ENCODE assay signal across 14 mouse cellular contexts in the genomic region with DNA sequence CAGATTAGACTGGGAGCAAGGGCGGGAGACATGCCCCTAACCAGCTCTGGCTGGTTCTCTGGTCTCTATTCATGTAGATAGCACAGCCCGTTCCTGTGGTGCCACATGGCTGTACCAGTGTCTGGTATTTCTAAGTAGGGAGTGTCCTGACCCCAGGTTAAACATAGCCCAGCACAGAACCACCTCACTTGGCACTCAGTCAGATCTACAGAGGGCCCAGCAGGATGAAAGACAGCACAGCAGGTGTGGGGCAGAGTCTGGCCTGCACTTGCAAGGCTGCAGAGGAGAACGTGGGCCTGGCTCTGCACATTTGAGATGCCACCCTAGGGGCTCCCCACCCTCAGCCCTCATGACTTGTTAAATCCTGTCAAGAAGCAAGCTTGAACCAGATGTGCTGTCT. TPM values are rescaled to one million over a fixed set of nuclear protein-coding genes. Genes with fewer than 3 reads are reported as not detected.
DNase-seq lines count a peak whose midpoint lies in the region; ATAC-seq lines count a peak whose summit lies in the region.
"Had no signal": no experiment of that assay in that cellular context is flagged by ENCODE, and none has a peak within 500 bp of the region (broad histone marks: within the 10 kb centered on the region; RNA-seq: fewer than 3 reads in every experiment).

No protein-coding gene starts in this region.

- H3K4me3 ChIP-seq in kidney, embryonic 15.5 days (replicated peaks): no peak overlapping the region
- no peak overlapping the region for H3K4me3 ChIP-seq in embryonic facial prominence, embryonic 14.5 days (ENCODE audit: low read depth, low read length)
- H3K4me3 ChIP-seq: hindbrain, embryonic 10.5 days; stomach, embryonic 15.5 days had no signal

- no peaks in the 10 kb centered on the region for H3K27me3 ChIP-seq in kidney, embryonic 15.5 days
- H3K27me3 ChIP-seq in embryonic facial prominence, embryonic 14.5 days (replicated peaks; ENCODE audit: control insufficient read depth, insufficient read depth, low read length): no peaks in the 10 kb centered on the region
- H3K27me3 ChIP-seq: stomach, embryonic 15.5 days had no signal

- no peak for ATAC-seq in kidney, embryonic 15.5 days (replicated peaks; ENCODE audit: low FRiP score)
- no peak for ATAC-seq in embryonic facial prominence, embryonic 14.5 days (ENCODE audit: low read depth)

- peaks cover 46% of the 10 kb centered on the region for H3K4me1 ChIP-seq in kidney, embryonic 15.5 days
- H3K4me1 ChIP-seq in embryonic facial prominence, embryonic 14.5 days (ENCODE audit: control insufficient read depth, insufficient read depth, low read length): peaks cover 4% of the 10 kb centered on the region; the same call in 1 of the 2 replicates

- DNase-seq in cerebellum, adult 11-12 months: peak; percentile 55
- DNase-seq in cerebellum, postnatal 10 days: no peak
- peak; percentile 38 to 75 for DNase-seq in kidney, postnatal 25 days
- peak; percentile 61 for DNase-seq in embryonic facial prominence, embryonic 14.5 days (ENCODE audit: low spot score)
- DNase-seq in heart, postnatal 14 days: peak; percentile 48 to 61
- no peak for DNase-seq in ovary, postnatal 10 days (ENCODE audit: low spot score)
- no peak for DNase-seq in testis, postnatal 10 days (ENCODE audit: low spot score)
- DNase-seq: adrenal gland, postnatal 36 days; cerebellum, adult 9-10 months had no signal

- no peaks in the 10 kb centered on the region for H3K9me3 ChIP-seq in kidney, embryonic 15.5 days (replicated peaks)
- H3K9me3 ChIP-seq in embryonic facial prominence, embryonic 14.5 days (ENCODE audit: control insufficient read depth, low read length): no peaks in the 10 kb centered on the region
- H3K9me3 ChIP-seq: hindbrain, embryonic 10.5 days; stomach, embryonic 15.5 days had no signal

- no peak overlapping the region for H3K9ac ChIP-seq in kidney, embryonic 15.5 days
- no peak overlapping the region; the same call in 1 of the 2 replicates for H3K9ac ChIP-seq in embryonic facial prominence, embryonic 14.5 days (ENCODE audit: low read depth, low read length)
- H3K9ac ChIP-seq: stomach, embryonic 15.5 days had no signal

- no peak overlapping the region for H3K4me2 ChIP-seq in kidney, embryonic 15.5 days
- no peak overlapping the region for H3K4me2 ChIP-seq in embryonic facial prominence, embryonic 14.5 days (ENCODE audit: low read depth, low read length)
- H3K4me2 ChIP-seq: stomach, embryonic 15.5 days had no signal

- WGBS in kidney, embryonic 15.5 days: 75% methylated on average over 3 of the region's 3 CpGs
- 66% methylated on average over 3 of the region's 3 CpGs for WGBS in embryonic facial prominence, embryonic 14.5 days

- intact Hi-C loops in heart, postnatal 14 days (cut with DNase I): no loop called here

- peaks cover 54% of the 10 kb centered on the region for H3K36me3 ChIP-seq in kidney, embryonic 15.5 days
- peaks cover 49% of the 10 kb centered on the region for H3K36me3 ChIP-seq in embryonic facial prominence, embryonic 14.5 days (ENCODE audit: control insufficient read depth, insufficient read depth, low read length)

- H3K27ac ChIP-seq in kidney, embryonic 15.5 days: no peak overlapping the region
- 0 out of 2 replicates have a peak overlapping the region, but pooled peaks have one; percentile 1 for H3K27ac ChIP-seq in embryonic facial prominence, embryonic 14.5 days (replicated peaks; ENCODE audit: low read depth, low read length)
- H3K27ac ChIP-seq: hindbrain, embryonic 10.5 days; stomach, embryonic 15.5 days had no signal

RNA-seq across cellular contexts. Expression of a gene that starts 4.6 kb away (rescaled TPM):
- 13.1 TPM in 2 replicates for polyA plus RNA-seq in kidney, embryonic 15.5 days (2015; fragmentation: Nextera tagmentation; extraction: Ambion mirVana)
- 19.6 and 20.5 TPM in 2 replicates for polyA plus RNA-seq in embryonic facial prominence, embryonic 14.5 days (2014; fragmentation: Nextera tagmentation; extraction: Ambion mirVana)
- total RNA-seq in heart, postnatal 14 days (2021): 10 to 100 TPM; 90.4 to 94.6 TPM

RNA-seq across cellular contexts. Expression of a gene that starts 15.4 kb away (rescaled TPM):
- 6.0 and 6.2 TPM in 2 replicates for polyA plus RNA-seq in kidney, embryonic 15.5 days (2015; fragmentation: Nextera tagmentation; extraction: Ambion mirVana)
- polyA plus RNA-seq in embryonic facial prominence, embryonic 14.5 days (2014; fragmentation: Nextera tagmentation; extraction: Ambion mirVana): 6.9 and 8.1 TPM in 2 replicates
- 10 to 100 TPM in 1 of 2 experiments, 1 to 10 TPM in 1; 9.5 to 11.4 TPM for total RNA-seq in heart, postnatal 14 days (2021)

RNA-seq across cellular contexts. Expression of a gene that starts 31.5 kb away (rescaled TPM):
- polyA plus RNA-seq in kidney, embryonic 15.5 days (2015; fragmentation: Nextera tagmentation; extraction: Ambion mirVana): 68.9 and 77.4 TPM in 2 replicates
- polyA plus RNA-seq in embryonic facial prominence, embryonic 14.5 days (2014; fragmentation: Nextera tagmentation; extraction: Ambion mirVana): 76.9 and 88.4 TPM in 2 replicates
- 100 to 1,000 TPM; 115 to 133 TPM for total RNA-seq in heart, postnatal 14 days (2021)

RNA-seq across cellular contexts. Expression of a gene that starts 38.9 kb away (rescaled TPM):
- polyA plus RNA-seq in kidney, embryonic 15.5 days (2015; fragmentation: Nextera tagmentation; extraction: Ambion mirVana): 0.31 TPM in 1 of 2 replicates, not detected in the other
- not detected in 2 replicates for polyA plus RNA-seq in embryonic facial prominence, embryonic 14.5 days (2014; fragmentation: Nextera tagmentation; extraction: Ambion mirVana)
- under 1 TPM in 1 of 2 experiments, not detected in 1; 0.36 TPM for total RNA-seq in heart, postnatal 14 days (2021)
- total RNA-seq: adrenal gland, postnatal 36 days; layer of hippocampus, postnatal 14 days had no signal
- polyA plus RNA-seq: hindbrain, embryonic 10.5 days; liver, embryonic 16.5 days; stomach, embryonic 15.5 days had no signal

RNA-seq across cellular contexts. Expression of a gene that starts 42.0 kb away (rescaled TPM):
- 162 and 175 TPM in 2 replicates for polyA plus RNA-seq in kidney, embryonic 15.5 days (2015; fragmentation: Nextera tagmentation; extraction: Ambion mirVana)
- 74.8 and 90.9 TPM in 2 replicates for polyA plus RNA-seq in embryonic facial prominence, embryonic 14.5 days (2014; fragmentation: Nextera tagmentation; extraction: Ambion mirVana)
- total RNA-seq in heart, postnatal 14 days (2021): 10 to 100 TPM in 1 of 2 experiments, 1 to 10 TPM in 1; 4.8 to 12.2 TPM

Comparison
In these comparisons a context has a peak if more than half of its experiments do, and no peak if none do; other contexts are left out.
1. DNase-seq: peak in cerebellum, adult 11-12 months (single experiment), kidney, postnatal 25 days (2 of 2), embryonic facial prominence, embryonic 14.5 days (single experiment) and heart, postnatal 14 days (2 of 2); none in cerebellum, postnatal 10 days (0 of 2), ovary, postnatal 10 days (single experiment) and testis, postnatal 10 days (single experiment).